Mouse (Mus musculus): ENCODE results near the gene Vipr1. TPM values are rescaled to one million over a fixed set of nuclear protein-coding genes. Genes with fewer than 3 reads are reported as not detected.
A peak's percentile ranks its signal among the peaks of the same experiment; 100 is the strongest.

Vipr1 gene
- total RNA-seq, 1 experiment, result 0.31 TPM

GRCm38 (mm10) chr9:121666957-121667630, 24.6 kb downstream of the Vipr1 start:
- no peak for TF ChIP-seq ZC3H11A (IDR thresholded peaks at IDR 0.05; ENCODE audit: borderline replicate concordance, low read depth, low read length)
- no peak for TF ChIP-seq ZNF384 (IDR thresholded peaks at IDR 0.05; ENCODE audit: low read depth, low read length)
- no peak for TF ChIP-seq MAFK (IDR thresholded peaks at IDR 0.05; ENCODE audit: insufficient read depth, low read depth, low read length)
- no peak for TF ChIP-seq HCFC1 (IDR thresholded peaks at IDR 0.05; ENCODE audit: borderline replicate concordance, insufficient read depth, low read length)
- no peak for TF ChIP-seq CHD2 (IDR thresholded peaks at IDR 0.05; ENCODE audit: low read depth, low read length)
- Histone ChIP-seq H3K9me3 (ENCODE audit: control insufficient read depth, insufficient read depth, low read depth, low read length) (no peaks in the 10 kb centered on the region), H3K36me3 (ENCODE audit: control insufficient read depth, insufficient read depth, low read length, poor library complexity, severe bottlenecking) (no peaks in the 10 kb centered on the region), H3K27ac (ENCODE audit: insufficient read depth, low read depth, low read length, poor library complexity, severe bottlenecking) (no peak overlapping the region), H3K4me3 (ENCODE audit: insufficient read depth in 1 of 2, low read depth in 1 of 2, low read length in 2 of 2, poor library complexity in 1 of 2, severe bottlenecking in 1 of 2) (no peak overlapping the region), H3K9ac (ENCODE audit: insufficient read depth, low read depth, low read length, poor library complexity, severe bottlenecking) (no peak overlapping the region), H3K4me1 (ENCODE audit: control insufficient read depth in 2 of 2, insufficient read depth in 2 of 2, low read length in 2 of 2, poor library complexity in 1 of 2) (no peaks in the 10 kb centered on the region; a peak in 1 of 4 replicates)
- DNase-seq (ENCODE audit: low read depth, low spot score), result no peak
- in situ Hi-C loops (cut with MboI; ENCODE audit: low sequenced_read_pairs in 2 of 2, unreplicated experiment in 2 of 2), result no loop called here

GRCm38 (mm10) chr9:121667822-121668221, 25.3 kb downstream of the Vipr1 start:
- no peak overlapping the region for H3K27ac ChIP-seq (ENCODE audit: insufficient read depth, low read depth, low read length, poor library complexity, severe bottlenecking)
- no peak for TF ChIP-seq ZNF384 (IDR thresholded peaks at IDR 0.05; ENCODE audit: low read depth, low read length)
- no peak for TF ChIP-seq MAFK (IDR thresholded peaks at IDR 0.05; ENCODE audit: insufficient read depth, low read depth, low read length)
- TF ChIP-seq HCFC1 (IDR thresholded peaks at IDR 0.05; ENCODE audit: borderline replicate concordance, insufficient read depth, low read length), result no peak
- TF ChIP-seq ZC3H11A (IDR thresholded peaks at IDR 0.05; ENCODE audit: borderline replicate concordance, low read depth, low read length), result no peak
- TF ChIP-seq CHD2 (IDR thresholded peaks at IDR 0.05; ENCODE audit: low read depth, low read length), result no peak
- no peak overlapping the region for H3K4me3 ChIP-seq (ENCODE audit: insufficient read depth in 1 of 2, low read depth in 1 of 2, low read length in 2 of 2, poor library complexity in 1 of 2, severe bottlenecking in 1 of 2)
- no peaks in the 10 kb centered on the region; a peak in 1 of 4 replicates for H3K4me1 ChIP-seq (ENCODE audit: control insufficient read depth in 2 of 2, insufficient read depth in 2 of 2, low read length in 2 of 2, poor library complexity in 1 of 2)
- no peak overlapping the region for H3K9ac ChIP-seq (ENCODE audit: insufficient read depth, low read depth, low read length, poor library complexity, severe bottlenecking)
- in situ Hi-C loops (cut with MboI; ENCODE audit: low sequenced_read_pairs in 2 of 2, unreplicated experiment in 2 of 2), result no loop called here
- no peaks in the 10 kb centered on the region for H3K9me3 ChIP-seq (ENCODE audit: control insufficient read depth, insufficient read depth, low read depth, low read length)
- no peak for DNase-seq (ENCODE audit: low read depth, low spot score)
- no peaks in the 10 kb centered on the region for H3K36me3 ChIP-seq (ENCODE audit: control insufficient read depth, insufficient read depth, low read length, poor library complexity, severe bottlenecking)

GRCm38 (mm10) chr9:121669348-121669791, 26.9 kb downstream of the Vipr1 start:
- H3K9ac ChIP-seq (ENCODE audit: insufficient read depth, low read depth, low read length, poor library complexity, severe bottlenecking), result peak overlapping the region; percentile 24; the same call in 1 of the 2 replicates
- TF ChIP-seq HCFC1 (IDR thresholded peaks at IDR 0.05; ENCODE audit: borderline replicate concordance, insufficient read depth, low read length) (no peak), ZC3H11A (IDR thresholded peaks at IDR 0.05; ENCODE audit: borderline replicate concordance, low read depth, low read length) (no peak), ZNF384 (IDR thresholded peaks at IDR 0.05; ENCODE audit: low read depth, low read length) (no peak), MAFK (IDR thresholded peaks at IDR 0.05; ENCODE audit: insufficient read depth, low read depth, low read length) (no peak), CHD2 (IDR thresholded peaks at IDR 0.05; ENCODE audit: low read depth, low read length) (no peak)
- H3K4me1 ChIP-seq (ENCODE audit: control insufficient read depth in 2 of 2, insufficient read depth in 2 of 2, low read length in 2 of 2, poor library complexity in 1 of 2), result no peaks in the 10 kb centered on the region; a peak in 1 of 4 replicates
- H3K4me3 ChIP-seq (ENCODE audit: insufficient read depth in 1 of 2, low read depth in 1 of 2, low read length in 2 of 2, poor library complexity in 1 of 2, severe bottlenecking in 1 of 2), result peak overlapping the region; percentile 3 to 53; a peak in 2 of 4 replicates
- in situ Hi-C loops (cut with MboI; ENCODE audit: low sequenced_read_pairs in 2 of 2, unreplicated experiment in 2 of 2), result no loop called here
- DNase-seq (ENCODE audit: low read depth, low spot score), result peak; percentile 30
- H3K27ac ChIP-seq (ENCODE audit: insufficient read depth, low read depth, low read length, poor library complexity, severe bottlenecking), result no peak overlapping the region
- H3K9me3 ChIP-seq (ENCODE audit: control insufficient read depth, insufficient read depth, low read depth, low read length), result no peaks in the 10 kb centered on the region
- H3K36me3 ChIP-seq (ENCODE audit: control insufficient read depth, insufficient read depth, low read length, poor library complexity, severe bottlenecking), result no peaks in the 10 kb centered on the region

- Histone ChIP-seq H3K4me1 (ENCODE audit: control insufficient read depth in 2 of 2, insufficient read depth in 2 of 2, low read length in 2 of 2, poor library complexity in 1 of 2) (no peaks in the 10 kb centered on the region; a peak in 1 of 4 replicates), H3K27ac (ENCODE audit: insufficient read depth, low read depth, low read length, poor library complexity, severe bottlenecking) (no peak overlapping the region), H3K4me3 (ENCODE audit: insufficient read depth in 1 of 2, low read depth in 1 of 2, low read length in 2 of 2, poor library complexity in 1 of 2, severe bottlenecking in 1 of 2) (no peak overlapping the region), H3K9ac (ENCODE audit: insufficient read depth, low read depth, low read length, poor library complexity, severe bottlenecking) (no peak overlapping the region), H3K9me3 (ENCODE audit: control insufficient read depth, insufficient read depth, low read depth, low read length) (no peaks in the 10 kb centered on the region), H3K36me3 (ENCODE audit: control insufficient read depth, insufficient read depth, low read length, poor library complexity, severe bottlenecking) (no peaks in the 10 kb centered on the region)
- DNase-seq (ENCODE audit: low read depth, low spot score), result peak; percentile 65
- TF ChIP-seq ZC3H11A (IDR thresholded peaks at IDR 0.05; ENCODE audit: borderline replicate concordance, low read depth, low read length), result no peak
- no peak for TF ChIP-seq ZNF384 (IDR thresholded peaks at IDR 0.05; ENCODE audit: low read depth, low read length)
- no peak for TF ChIP-seq HCFC1 (IDR thresholded peaks at IDR 0.05; ENCODE audit: borderline replicate concordance, insufficient read depth, low read length)
- TF ChIP-seq CHD2 (IDR thresholded peaks at IDR 0.05; ENCODE audit: low read depth, low read length), result no peak
- TF ChIP-seq MAFK (IDR thresholded peaks at IDR 0.05; ENCODE audit: insufficient read depth, low read depth, low read length), result no peak
- in situ Hi-C loops (cut with MboI; ENCODE audit: low sequenced_read_pairs in 2 of 2, unreplicated experiment in 2 of 2), result no loop called here
Observed at GRCm38 (mm10) chr9:121671300-121671699, 28.8 kb downstream of the Vipr1 start.
